Mouse (Mus musculus) liver, adult 2 months (tissue): ENCODE results near the gene Gm20509.

Experiments used
- CTCF ChIP-seq: fragments of 200-500 bp; IDR thresholded peaks from 2 replicates; pipeline ENCODE4 v1.5.1; 2011; ENCODE audit warnings: low read depth, low read length, control low read depth
- POLR2A ChIP-seq: fragments of 200-500 bp; IDR thresholded peaks from 2 replicates; pipeline ENCODE4 v1.6.1; 2011; ENCODE audit warnings: low read length, control low read depth; ENCODE audit not compliant: insufficient read depth; ENCODE audit errors: extremely low read depth

DNA sequence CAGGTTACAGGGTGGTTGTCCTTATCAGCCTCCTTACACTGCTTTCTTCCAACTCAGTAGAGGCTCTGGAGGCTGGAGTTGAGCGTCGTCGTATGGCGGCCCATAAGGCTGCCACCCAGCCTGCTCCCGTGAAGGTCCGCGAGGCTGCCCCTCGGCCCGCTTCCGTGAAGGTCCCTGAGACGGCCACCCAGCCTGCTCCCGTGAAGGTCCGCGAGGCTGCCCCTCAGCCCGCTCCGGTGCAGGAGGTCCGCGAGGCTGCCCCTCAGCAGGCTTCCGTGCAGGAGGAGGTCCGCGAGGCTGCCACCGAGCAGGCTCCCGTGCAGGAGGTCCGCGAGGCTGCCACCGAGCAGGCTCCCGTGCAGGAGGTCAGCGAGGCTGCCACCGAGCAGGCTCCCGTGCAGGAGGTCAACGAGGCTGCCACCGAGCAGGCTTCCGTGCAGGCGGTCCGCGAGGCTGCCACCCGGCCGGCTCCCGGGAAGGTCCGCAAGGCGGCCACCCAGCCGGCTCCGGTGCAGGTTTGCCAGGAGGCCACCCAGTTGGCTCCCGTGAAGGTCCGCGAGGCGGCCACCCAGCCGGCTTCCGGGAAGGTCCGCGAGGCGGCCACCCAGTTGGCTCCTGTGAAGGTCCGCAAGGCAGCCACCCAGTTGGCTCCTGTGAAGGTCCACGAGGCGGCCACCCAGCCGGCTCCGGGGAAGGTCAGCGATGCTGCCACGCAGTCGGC lies 1.0 kb downstream of the Gm20509 start:
- no peak for TF ChIP-seq CTCF
- TF ChIP-seq POLR2A: no peak
